Mouse (Mus musculus) thymus, adult 2 months (tissue): ENCODE measurements around the gene Dagla.

Experiments
- CTCF ChIP-seq: fragments of 200-500 bp; IDR thresholded peaks from 2 replicates; pipeline ENCODE4 v1.5.1; 2012; ENCODE audit warnings: mild to moderate bottlenecking, control low read depth, low read length, moderate library complexity, borderline replicate concordance; ENCODE audit not compliant: control insufficient read depth, poor library complexity, insufficient read depth; ENCODE audit errors: extremely low read depth
- POLR2A ChIP-seq: fragments of 200-500 bp; IDR thresholded peaks from 2 replicates; pipeline ENCODE4 v1.6.1; 2012; ENCODE audit warnings: mild to moderate bottlenecking, low read length, control low read depth, moderate library complexity; ENCODE audit not compliant: control insufficient read depth, poor library complexity, insufficient read depth; ENCODE audit errors: extremely low read depth

DNA sequence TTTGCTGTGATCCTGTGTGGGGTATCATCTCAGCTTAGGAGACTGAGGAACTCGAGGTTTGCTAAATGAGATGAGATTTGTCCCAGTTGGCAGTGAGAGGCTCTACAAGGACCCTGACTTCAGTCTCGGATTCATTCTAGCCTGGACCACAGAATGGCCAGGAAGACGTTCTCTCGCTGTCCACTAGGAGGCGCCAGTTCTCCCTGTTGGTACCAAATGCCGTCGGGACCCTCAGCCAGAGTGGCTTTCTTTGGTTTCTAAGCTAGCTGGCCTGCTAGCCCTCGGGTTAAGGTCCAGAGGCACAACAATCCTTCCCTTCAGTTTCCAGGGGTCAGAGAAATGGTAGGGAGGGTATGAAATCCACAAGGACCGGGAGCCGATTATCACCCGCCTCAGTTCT, 36.5 kb upstream of the Dagla start:
- peak; percentile 82; the same call in 1 of the 2 replicates for TF ChIP-seq CTCF
- no peak for TF ChIP-seq POLR2A
